Mouse (Mus musculus): Measurements from ENCODE around the gene Scnm1. TPM values are rescaled to one million over a fixed set of nuclear protein-coding genes. Genes with fewer than 3 reads are reported as not detected.

The Scnm1 gene
- 99.1 TPM for total RNA-seq (2023)

DNA sequence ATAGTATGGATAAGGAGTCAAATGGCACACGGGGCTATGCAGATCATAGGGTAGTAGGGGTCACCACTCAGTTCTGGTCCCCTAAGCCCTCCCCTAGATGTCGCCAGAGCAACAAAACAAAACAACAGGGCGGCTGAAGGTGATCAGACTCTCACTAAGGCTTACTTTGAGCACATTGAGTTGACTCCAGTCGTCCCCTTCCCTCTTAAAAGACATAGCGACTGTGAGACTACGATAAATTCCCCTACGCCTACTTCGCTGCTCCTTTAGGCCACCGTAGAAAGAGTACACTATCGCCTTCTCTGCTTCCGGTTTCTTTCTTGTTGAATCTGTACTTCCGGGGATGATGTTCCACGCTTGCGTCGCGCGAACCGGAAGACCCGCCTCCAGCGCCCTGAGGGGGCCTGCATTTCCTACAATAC is at the start of gene Scnm1, which contains the start of gene Lysmd1:
TSS of gene Scnm1 (minus strand) at position 332 of the 422 bp plus-strand sequence.
TSS of gene Lysmd1 (plus strand) at position 409 of the 422 bp plus-strand sequence.

DNA sequence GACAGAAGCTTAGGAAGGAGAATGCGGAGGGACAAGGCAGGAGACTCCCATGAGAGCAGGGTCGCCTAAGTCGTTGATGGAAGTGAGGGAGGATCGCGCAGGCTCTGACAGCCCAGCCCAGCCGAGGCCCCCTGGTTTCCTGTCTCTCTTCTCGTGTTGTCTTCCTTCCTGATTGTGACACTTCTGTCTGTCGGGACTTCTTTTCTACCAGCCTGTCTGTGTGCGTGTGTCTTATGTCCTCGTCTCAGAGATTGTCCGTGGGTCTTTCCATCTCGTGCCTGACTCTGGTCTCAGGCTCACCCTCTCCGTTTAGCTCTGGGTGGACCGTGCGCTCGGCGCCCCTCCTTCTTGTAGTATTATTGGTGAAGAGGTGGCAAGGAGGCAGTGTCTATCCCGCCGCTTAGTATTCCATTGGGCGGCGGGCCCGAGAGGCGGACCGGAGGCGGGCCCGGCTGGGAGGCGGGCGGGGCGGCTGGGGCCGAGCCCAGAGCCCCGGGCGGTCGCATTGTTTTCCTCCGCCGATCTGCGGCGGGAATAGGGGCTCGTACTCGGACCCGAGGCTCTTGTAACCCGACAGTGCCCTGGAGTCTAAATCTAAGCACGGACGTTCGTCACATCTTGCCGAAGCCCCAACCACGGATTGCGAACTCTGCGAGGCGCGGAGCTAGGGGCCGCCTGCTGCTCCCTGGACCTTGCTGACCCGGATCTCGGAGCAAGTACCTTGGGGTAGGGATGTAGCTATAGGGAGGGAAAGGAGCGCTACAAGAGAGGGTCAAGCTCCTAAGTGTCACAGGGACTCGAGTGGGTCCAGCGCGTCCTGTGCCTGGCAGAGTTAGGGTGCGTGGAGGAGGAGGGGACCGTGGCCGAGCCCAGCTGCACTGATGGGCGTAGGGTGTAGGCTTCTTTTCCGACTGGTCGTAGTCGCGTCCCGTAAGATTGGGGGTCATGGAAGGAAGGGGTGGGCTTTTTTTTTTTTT is 26.5 kb upstream of the Scnm1 start, which contains the start of gene Sema6c:
TSS of gene Sema6c (plus strand) at position 471 of the 977 bp plus-strand sequence.

DNA sequence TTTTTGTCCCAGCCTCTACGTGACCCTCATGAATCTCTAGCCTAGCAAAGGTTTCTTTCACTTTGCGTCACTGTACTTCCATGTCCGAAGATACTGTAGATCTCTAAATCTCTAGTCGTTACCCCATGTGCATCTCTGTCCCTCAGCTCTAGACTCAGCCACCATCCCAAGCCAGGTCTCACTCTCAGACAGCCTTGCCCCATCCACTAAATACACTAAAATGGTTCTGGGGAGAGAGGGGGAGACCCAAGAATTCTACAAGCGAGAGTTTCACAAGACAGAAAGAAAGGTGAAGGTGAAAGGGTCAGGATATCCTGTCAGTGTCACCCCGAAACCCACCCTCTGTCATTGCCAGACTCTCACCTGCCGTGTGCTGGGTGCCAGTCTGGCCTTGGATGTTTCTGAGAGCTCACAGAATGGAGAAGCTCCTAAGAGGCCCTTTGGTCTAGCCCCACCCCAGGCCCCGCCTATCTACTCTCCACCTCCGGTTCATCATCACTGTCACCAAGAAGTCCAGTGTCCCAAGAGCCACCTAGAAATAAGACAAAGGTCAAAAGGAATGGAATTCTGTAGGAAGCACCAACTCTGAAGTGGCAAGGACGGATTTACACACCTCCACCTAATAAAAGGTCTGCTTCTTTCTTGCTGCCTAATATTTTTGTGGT is 8.3 kb upstream of the Scnm1 start, which contains the start of gene Tnfaip8l2:
TSS of gene Tnfaip8l2 (minus strand) at position 409 of the 665 bp plus-strand sequence.

DNA sequence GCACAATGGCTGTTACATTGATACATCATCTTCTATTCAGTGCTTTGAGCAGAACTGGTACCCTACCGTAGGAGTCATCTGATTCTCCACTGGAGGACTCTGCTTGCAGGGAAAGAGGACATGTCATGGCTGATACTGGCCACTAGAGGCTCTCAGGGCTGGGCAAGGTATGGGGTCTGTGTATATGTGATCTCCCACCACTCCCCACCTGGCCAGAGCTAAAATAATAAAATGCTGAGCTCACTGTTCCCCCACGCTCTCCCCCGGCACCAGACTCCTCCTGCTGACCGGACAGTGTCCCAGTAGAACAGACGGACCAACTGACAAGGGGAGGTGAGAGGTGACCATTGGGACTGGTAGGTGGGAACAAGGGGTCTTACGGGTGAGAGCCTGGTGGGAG is 9.6 kb downstream of the Scnm1 start, which contains the start of gene Tmod4:
TSS of gene Tmod4 (plus strand) at position 231 of the 400 bp plus-strand sequence.

DNA sequence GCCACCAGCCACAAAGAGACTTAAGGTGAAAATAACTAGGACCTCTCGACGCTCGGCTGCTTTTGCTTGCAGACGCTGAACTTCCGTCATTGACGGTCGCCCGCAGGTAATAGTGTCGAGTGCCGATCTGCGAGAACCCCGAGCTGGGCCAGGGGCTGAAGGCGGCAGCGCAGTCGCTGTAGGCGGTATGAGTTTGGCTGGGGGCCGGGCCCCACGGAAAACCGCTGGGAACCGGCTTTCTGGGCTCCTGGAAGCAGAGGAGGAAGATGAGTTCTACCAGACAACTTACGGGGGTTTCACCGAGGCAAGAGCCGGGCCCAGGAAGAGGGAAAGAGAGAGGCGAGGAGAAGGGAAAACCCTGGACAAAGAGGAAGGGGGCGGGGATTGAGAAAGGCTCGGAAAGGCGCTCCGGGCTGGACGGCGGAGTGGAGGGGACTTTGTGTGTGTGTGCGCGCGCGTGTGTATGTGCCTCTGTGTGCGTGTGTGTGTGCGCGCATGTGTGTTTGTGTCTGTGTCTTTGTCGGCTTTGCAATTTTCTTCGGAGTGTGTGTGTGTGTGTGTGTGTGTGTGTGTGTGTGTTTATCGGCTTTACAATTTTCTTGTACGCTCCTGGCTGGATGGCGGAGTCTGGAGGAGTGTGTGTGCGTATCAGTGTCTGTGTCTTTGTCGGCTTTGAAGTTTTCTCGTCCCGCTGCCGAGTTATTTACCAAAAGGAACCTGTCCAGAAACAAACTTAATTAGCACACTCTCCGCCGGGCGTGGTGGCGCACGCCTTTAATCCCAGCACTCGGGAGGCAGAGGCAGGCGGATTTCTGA is 22.7 kb downstream of the Scnm1 start, which contains the start of gene Vps72:
TSS of gene Vps72 (plus strand) at position 112 of the 816 bp plus-strand sequence.

DNA sequence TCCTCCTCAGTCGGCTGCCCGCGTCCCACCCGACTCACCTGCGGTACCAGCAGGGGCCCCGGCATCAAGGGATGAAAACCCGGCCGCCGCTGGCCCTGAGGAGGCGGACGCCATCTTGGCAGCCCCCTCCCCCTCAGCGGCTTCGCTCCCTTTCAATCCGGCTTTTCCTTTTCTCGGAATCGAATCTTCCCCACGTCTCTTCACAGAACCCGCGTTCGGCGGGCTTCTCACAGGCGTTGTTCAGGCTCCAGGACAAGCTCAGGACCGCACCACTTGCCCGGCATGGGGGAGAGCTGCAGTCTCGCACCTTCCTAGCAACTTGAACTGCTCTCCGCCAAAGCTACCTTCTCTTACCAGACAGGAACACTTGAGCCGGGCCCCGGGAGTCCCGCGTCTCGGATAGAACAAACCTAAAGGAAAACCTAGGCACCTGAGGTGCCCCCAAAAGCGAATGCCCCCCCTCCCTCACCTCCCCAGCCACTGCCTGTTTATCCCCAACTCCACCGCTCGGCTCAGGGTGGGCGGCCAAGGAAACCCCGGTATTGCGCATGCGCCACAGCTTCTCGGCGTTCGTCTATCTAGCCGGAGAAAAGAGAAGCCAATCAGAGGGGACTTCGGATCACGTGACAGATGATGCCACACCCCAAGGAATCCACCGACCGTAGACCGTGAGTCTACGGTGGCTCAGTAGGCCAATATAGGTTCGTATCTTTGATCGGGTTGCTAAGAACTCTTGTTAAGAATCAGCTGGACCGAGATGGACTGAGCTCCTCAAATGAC is 27.3 kb downstream of the Scnm1 start, which contains the start of gene Pip5k1a:
TSS of gene Pip5k1a (minus strand) at position 593 of the 780 bp plus-strand sequence.

Other genes starting within 250 kb of the Scnm1 start
- gene Psmb4, start 247.1 kb downstream of the Scnm1 start, total RNA-seq (2023) = 195 TPM
- gene Selenbp1, start 201.0 kb downstream of the Scnm1 start, total RNA-seq (2023) = 1.2 TPM
- 28.3 TPM for gene Rfx5, start 179.9 kb downstream of the Scnm1 start, total RNA-seq (2023)
- 39.0 TPM for gene Pi4kb, start 159.3 kb downstream of the Scnm1 start, total RNA-seq (2023)
- gene Zfp687, start 118.6 kb downstream of the Scnm1 start, total RNA-seq (2023) = 51.4 TPM
- 127 TPM for gene Psmd4, start 91.4 kb downstream of the Scnm1 start, total RNA-seq (2023)
- 54.4 TPM for gene Pip5k1a, start 27.1 kb downstream of the Scnm1 start, total RNA-seq (2023)
- gene Vps72, start 23.0 kb downstream of the Scnm1 start, total RNA-seq (2023) = 48.9 TPM
- gene Tmod4, start 9.5 kb downstream of the Scnm1 start, total RNA-seq (2023) = 2.5 TPM
- 5.1 TPM for gene Lysmd1, start 77 bp upstream of the Scnm1 start, total RNA-seq (2023)
- gene Tnfaip8l2, start 8.3 kb upstream of the Scnm1 start, total RNA-seq (2023) = 73.5 TPM
- 2.2 TPM for gene Sema6c, start 26.4 kb upstream of the Scnm1 start, total RNA-seq (2023)
- gene Gabpb2, start 83.9 kb upstream of the Scnm1 start, total RNA-seq (2023) = 79.5 TPM
- gene Cdc42se1, start 94.7 kb upstream of the Scnm1 start, total RNA-seq (2023) = 223 TPM
- 15.7 TPM for gene Mllt11, start 98.2 kb upstream of the Scnm1 start, total RNA-seq (2023)
- not detected for gene Gm128, start 107.6 kb upstream of the Scnm1 start, total RNA-seq (2023)
- gene Bnipl, start 117.2 kb upstream of the Scnm1 start, total RNA-seq (2023) = not detected
- gene Mindy1, start 147.3 kb upstream of the Scnm1 start, total RNA-seq (2023) = 14.1 TPM
- 8.6 TPM for gene Prune1, start 148.1 kb upstream of the Scnm1 start, total RNA-seq (2023)
- gene Anxa9, start 173.2 kb upstream of the Scnm1 start, total RNA-seq (2023) = 0.31 TPM
- gene Cers2, start 180.8 kb upstream of the Scnm1 start, total RNA-seq (2023) = 95.4 TPM
- 36.6 TPM for gene Setdb1, start 223.2 kb upstream of the Scnm1 start, total RNA-seq (2023)